Mouse (Mus musculus) embryonic fibroblast, embryonic 13.5 days (primary cell): ENCODE results near the gene Rpl14. TPM values are rescaled to one million over a fixed set of nuclear protein-coding genes. Genes with fewer than 3 reads are reported as not detected.

Experiments
- H3K27ac ChIP-seq: 2 replicates; pipeline ENCODE4 v1.5.1; 2012; ENCODE audit warnings: low read length, control low read depth, inconsistent platforms; ENCODE audit not compliant: insufficient read depth
- H3K4me1 ChIP-seq: 2 replicates; pipeline ENCODE4 v1.6.1; 2011; ENCODE audit warnings: low read length; ENCODE audit not compliant: control insufficient read depth, insufficient read depth
- H3K4me3 ChIP-seq: 2 replicates; pipeline ENCODE4 v1.5.1; 2011; ENCODE audit warnings: mild to moderate bottlenecking, control low read depth, low read length; ENCODE audit not compliant: insufficient read depth
- CTCF ChIP-seq: IDR thresholded peaks from 2 replicates; pipeline ENCODE4 v1.5.1; 2011; ENCODE audit warnings: mild to moderate bottlenecking, control low read depth, low read length, moderate library complexity, borderline replicate concordance; ENCODE audit not compliant: insufficient read depth
- POLR2A ChIP-seq: IDR thresholded peaks from 2 replicates; pipeline ENCODE4 v1.6.1; 2011; ENCODE audit warnings: low read depth, mild to moderate bottlenecking, control low read depth, low read length, moderate library complexity
- polyA plus RNA-seq: library from polyadenylated mRNA; stranded (reverse); fragments of >200 nt; gene quantifications from 2 replicates; pipeline ENCODE4 v1.2.4, GENCODE M21; 2011; ENCODE audit warnings: low read depth; ENCODE audit not compliant: missing spikeins, insufficient read length

The Rpl14 gene
- polyA plus RNA-seq, 1 experiment: 831 TPM

DNA sequence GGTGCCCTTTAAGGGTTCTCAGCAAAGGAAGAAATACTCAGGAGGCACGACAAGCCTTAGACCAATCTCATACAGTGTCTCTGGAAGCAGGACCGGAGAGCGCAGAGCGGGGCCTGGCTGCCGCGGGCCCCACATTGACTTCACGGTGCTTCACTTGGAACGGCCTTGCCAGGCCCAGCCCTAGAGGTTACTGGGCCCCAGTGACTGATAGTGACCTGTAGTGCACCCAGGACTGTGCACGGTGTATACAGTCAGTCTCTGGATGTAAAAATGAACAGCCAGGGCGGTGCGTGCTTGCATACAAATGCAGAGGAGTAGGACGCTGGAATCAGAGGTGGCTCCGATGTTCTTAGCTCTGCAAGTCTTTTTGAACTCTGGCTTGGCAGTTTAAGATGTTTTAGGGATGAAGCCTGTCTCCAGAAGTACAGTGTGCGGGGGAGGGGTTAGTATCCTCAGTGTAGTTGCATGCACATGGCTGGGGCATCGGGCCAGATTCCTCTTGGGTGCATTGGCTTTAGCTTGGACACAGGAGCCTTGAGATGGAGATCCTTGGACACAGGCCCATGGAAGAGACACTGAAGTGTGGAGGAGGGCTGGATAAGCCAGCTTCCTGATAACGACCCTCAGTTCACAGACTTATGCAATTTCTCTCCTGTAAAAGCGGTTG lies 31.1 kb downstream of the Rpl14 start:
- peaks cover 7% of the 10 kb centered on the region; the same call in 1 of the 2 replicates for H3K4me1 ChIP-seq
- no peak overlapping the region for H3K4me3 ChIP-seq
- TF ChIP-seq POLR2A: no peak
- TF ChIP-seq CTCF: no peak
- no peak overlapping the region for H3K27ac ChIP-seq

DNA sequence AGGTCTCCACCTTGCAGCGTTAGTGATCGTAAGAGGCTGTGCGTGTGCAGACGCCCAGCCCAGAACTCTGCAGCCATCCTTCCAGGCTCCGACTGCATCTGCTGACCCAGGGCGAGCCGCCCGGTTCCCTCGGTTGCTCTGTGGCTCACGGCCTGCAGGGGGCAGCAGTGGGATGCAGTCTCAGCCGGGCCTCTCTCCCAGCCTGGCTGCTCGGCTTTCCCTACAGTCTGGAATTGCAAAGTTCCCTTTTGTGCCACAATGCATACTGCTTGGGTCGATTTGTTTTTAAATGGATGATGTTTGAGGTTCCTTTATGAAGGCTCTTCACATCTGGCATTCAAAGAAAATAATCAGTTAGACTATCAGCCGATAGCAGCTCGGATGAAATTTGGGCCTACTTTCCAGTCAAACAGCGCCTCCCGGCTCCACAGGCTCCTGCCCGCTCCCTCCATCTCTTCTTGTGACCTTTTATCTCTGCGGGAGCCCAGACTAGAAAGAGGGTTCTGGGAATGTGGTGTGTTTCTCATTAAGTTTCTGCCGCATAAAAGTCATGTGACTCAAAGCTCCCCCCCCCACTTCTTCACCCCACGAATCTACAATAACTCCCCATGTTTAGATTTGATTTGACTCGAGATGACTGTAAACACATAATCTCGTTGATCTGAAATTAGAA lies 31.7 kb downstream of the Rpl14 start:
- Histone ChIP-seq H3K4me1 (peaks cover 7% of the 10 kb centered on the region; the same call in 1 of the 2 replicates), H3K4me3 (no peak overlapping the region), H3K27ac (peak overlapping the region; percentile 45; the same call in 1 of the 2 replicates)
- TF ChIP-seq POLR2A: no peak
- peak; percentile 87 for TF ChIP-seq CTCF

DNA sequence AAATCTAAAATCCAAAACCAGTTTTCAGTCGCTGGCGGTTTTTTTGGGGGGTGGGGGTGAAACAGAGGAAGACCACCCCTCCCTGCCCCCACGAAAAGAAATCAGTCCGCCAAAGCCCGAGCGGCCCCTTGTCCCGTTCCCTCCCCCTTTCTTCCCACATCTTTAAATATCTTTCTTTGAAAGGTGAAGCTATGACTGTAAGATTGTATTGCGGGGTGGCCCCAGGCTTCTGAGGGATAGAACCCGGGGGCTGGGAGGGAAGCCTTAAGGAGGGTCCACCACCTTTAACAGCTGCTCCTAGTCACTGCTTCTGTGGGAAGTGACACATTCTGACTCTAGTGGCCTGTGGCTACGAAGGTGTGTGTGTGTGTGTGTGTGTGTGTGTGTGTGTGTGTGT lies 32.3 kb downstream of the Rpl14 start:
- H3K4me3 ChIP-seq: no peak overlapping the region
- TF ChIP-seq POLR2A: no peak

DNA sequence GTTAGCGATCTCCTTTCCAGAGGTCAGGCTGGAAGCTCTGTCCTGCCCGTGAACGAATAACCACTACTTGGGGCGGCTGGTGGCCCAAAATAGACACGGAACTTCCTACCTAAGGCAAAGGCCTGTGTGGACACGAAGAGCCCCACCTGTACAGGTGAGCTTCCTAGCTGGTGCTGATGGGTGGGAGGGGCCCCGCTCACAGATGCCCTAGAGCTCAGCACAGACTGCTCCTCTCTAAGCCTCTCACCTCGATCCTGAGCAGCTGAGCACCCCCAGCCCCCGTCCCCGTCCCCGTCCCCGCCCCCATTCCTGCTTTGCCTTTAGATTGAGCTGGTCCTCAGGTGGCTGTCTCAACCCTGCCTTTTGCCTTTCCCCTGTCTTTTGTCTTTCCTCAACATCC lies 32.7 kb downstream of the Rpl14 start:
- TF ChIP-seq CTCF (no peak), POLR2A (no peak)
- H3K4me1 ChIP-seq: peaks cover 7% of the 10 kb centered on the region; the same call in 1 of the 2 replicates
- H3K27ac ChIP-seq: no peak overlapping the region
- no peak overlapping the region for H3K4me3 ChIP-seq

More for the DNA sequence above, 32.3 kb downstream of the Rpl14 start:
- 0 out of 2 replicates have a peak overlapping the region, but pooled peaks have one; percentile 45 for H3K27ac ChIP-seq
- H3K4me1 ChIP-seq: peaks cover 7% of the 10 kb centered on the region; the same call in 1 of the 2 replicates

DNA sequence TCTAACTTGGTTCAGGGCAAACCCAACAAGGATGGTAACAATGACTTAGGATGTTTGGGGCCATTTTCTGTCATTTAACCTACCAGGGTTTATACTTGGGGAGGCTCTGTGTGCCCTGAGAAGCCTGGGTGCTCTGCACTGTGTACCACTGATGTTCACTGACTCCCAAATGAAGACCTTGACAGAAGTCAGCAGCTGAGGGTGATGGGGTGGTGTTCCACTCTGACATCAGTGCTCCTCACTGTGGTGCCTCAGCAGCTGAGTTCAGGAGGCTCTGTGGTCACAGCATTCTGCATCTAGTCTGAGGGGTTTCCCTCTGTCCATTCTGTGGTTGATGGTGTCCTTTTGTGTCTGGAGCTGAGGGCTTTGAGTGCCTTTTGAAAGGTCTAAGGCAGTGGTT lies 39.8 kb downstream of the Rpl14 start:
- Histone ChIP-seq H3K27ac (no peak overlapping the region), H3K4me3 (no peak overlapping the region), H3K4me1 (no peaks in the 10 kb centered on the region)
- TF ChIP-seq CTCF (no peak), POLR2A (no peak)

DNA sequence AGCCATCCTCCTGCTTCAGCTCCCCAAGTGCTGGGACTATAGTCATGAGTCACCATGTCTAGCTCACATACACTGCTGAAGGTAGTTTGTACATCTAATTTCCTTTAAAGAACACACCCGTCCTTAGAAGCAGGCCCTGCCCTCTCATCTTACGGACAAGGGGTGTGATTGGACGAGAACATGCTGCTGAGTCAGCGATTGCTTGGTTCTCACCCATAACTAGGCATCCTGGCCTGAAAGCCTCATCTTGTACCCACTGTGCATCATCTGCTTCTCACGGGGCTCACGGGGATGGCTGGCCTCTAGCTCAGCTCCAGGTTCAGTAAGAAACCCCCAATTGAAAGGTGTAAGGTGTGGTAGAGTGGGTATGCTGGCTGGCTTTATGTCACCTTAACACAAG lies 42.8 kb downstream of the Rpl14 start:
- no peak for TF ChIP-seq CTCF
- Histone ChIP-seq H3K4me1 (no peaks in the 10 kb centered on the region), H3K27ac (no peak overlapping the region), H3K4me3 (no peak overlapping the region)

DNA sequence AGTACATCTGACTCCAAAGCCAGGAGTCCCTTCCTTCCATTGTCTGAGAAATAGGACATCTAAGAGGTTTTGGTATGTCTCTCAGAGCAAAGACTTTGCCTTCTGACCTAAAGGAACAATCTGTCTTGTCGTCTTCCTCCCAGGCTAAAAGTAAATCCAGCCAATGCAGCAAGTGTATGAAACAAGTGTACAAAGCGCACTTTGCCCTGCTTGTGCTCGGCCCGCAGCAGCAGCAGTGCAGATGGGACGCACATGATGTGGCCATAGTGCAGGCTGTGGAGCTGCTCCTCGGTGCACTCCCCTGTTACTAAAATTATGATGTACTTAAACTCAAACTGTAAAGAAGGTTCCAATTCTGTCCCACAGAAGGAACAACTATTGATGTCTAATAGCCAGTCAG lies 46.9 kb downstream of the Rpl14 start:
- no peak overlapping the region for H3K4me3 ChIP-seq
- H3K4me1 ChIP-seq: no peaks in the 10 kb centered on the region
- no peak overlapping the region for H3K27ac ChIP-seq
- no peak for TF ChIP-seq CTCF
- no peak for TF ChIP-seq POLR2A

DNA sequence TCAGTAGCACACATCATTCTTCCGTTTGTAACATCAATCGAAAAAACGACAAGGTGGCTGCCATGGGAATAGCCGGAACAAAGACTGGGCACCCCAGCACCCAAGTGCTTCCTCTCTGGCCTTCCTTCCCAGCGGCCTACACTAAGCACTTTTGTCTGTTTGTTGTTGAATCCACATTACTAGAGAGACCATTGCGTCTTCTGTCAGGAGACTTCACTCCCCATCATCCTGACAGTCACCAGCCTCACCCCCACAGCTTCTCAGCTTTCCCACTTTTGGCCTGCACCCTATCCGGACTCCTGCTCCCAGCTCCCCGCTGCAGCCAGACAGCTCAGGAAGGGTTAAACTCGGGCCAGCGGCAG lies 48.1 kb downstream of the Rpl14 start:
- TF ChIP-seq CTCF (no peak), POLR2A (no peak)
- Histone ChIP-seq H3K27ac (no peak overlapping the region), H3K4me3 (no peak overlapping the region), H3K4me1 (no peaks in the 10 kb centered on the region)

DNA sequence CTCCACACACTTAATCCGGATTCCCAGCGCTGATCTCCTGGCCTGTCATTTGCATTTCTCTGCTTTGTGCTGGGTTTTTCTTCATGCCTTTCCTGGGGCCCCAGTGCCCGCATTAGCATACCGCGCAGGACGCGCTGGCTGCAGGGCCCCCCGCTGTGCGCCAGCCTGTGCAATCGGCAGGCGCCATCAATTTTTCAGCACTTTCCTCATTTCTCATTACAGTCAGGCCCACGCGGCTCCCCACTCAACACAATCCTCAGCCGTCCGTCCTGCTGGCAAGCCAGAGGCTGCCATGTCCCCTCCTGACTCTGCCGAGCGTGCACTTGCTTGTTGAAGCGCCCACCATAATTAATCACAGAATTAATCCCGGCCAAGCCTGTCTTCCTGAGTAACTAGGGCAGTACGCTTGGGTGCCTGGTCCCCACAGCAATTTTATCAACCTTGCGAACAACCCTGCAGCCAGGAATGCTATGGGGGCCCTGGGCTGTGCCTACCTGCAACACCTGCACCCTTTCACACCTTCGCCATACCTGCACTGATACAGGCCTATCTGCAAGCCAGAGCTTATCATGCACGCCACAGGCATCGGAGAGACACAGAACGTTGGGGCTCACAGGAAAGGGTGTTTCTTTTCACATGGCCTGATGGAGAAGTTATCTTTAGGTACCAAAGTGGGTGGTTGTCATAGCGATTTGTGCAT lies 48.6 kb downstream of the Rpl14 start:
- H3K4me3 ChIP-seq: no peak overlapping the region
- TF ChIP-seq POLR2A: no peak
- TF ChIP-seq CTCF: no peak
- no peaks in the 10 kb centered on the region for H3K4me1 ChIP-seq
- no peak overlapping the region for H3K27ac ChIP-seq

DNA sequence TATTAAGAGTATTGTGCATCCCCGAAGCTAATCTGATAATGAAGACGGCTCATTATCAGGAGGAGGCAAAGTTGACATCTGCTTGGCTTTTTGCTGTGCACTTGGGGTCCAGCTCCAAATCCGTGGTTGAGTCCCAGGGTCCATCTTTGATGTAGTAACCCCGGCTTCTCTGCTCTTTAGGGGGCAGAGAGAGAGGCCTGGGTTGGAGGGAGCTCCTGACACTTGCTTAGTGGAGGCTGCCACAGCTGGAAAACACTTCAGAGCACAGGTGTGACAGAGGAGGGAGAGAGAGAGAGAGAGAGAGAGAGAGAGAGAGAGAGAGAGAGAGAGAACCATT lies 49.1 kb downstream of the Rpl14 start:
- TF ChIP-seq POLR2A (no peak), CTCF (no peak)
- Histone ChIP-seq H3K27ac (no peak overlapping the region), H3K4me1 (no peaks in the 10 kb centered on the region), H3K4me3 (no peak overlapping the region)

Other genes starting within 250 kb of the Rpl14 start
- 44.5 and 47.8 TPM in 2 replicates for gene Eif1b, start 79.2 kb upstream of the Rpl14 start, polyA plus RNA-seq
- 0.57 and 4.3 TPM in 2 replicates for gene Entpd3, start 31.6 kb upstream of the Rpl14 start, polyA plus RNA-seq